Mouse (Mus musculus): ENCODE measurements around the gene Gstp3.

DNA sequence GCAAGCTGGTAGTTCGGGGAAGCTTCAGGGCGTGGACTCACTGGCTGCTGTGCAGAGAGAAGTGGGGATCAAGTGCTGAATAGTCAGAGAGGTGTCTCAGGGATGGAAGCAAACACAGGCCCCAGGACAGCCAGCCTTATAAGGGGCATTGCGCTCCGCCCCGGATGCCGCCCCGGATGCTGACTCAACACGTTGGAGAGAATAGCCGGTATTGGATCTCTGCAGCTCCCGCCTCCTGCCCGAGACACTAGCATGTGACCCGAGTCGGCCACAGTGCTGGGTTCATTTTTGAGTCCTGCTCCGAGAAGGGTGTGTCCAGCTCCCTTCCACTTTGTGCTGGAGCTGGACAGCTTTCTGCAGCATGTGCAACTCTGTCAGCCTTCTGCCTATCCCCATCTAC, 17.2 kb downstream of the Gstp3 start:
- TF ChIP-seq CTCF (IDR thresholded peaks at IDR 0.05; ENCODE audit: low read depth) (no peak), EP300 (IDR thresholded peaks at IDR 0.05; ENCODE audit: low read depth) (no peak)
